Mouse (Mus musculus) ovary, adult 18-20 months (tissue): Measurements from ENCODE around the gene Cnp.
"Not testable (repeated sequence)": the region's sequence is repeated elsewhere in the genome, so short reads cannot be mapped to it uniquely, and the experiment has no call there.

Experiments used
- DNase-seq: peaks from one replicate; pipeline ENCODE4 v3.0.0; 2022; ENCODE audit warnings: low spot score, mixed read lengths

Gene Cnp

GRCm38 (mm10) chr11:100574708-100575483, at the start of gene Cnp:
Gene Cnp, plus strand, starts transcription at chr11:100574904.
- DNase-seq = peak; percentile 59

- DNase-seq = no peak
These were observed 49.6 kb upstream of the Cnp start for GRCm38 (mm10) chr11:100524987-100525630.

GRCm38 (mm10) chr11:100526052-100526816, 48.5 kb upstream of the Cnp start:
- no peak for DNase-seq

- peak; percentile 55 for DNase-seq
These were observed 47.6 kb upstream of the Cnp start for GRCm38 (mm10) chr11:100527066-100527457.

- peak; percentile 100 for DNase-seq
These were observed 47.0 kb upstream of the Cnp start, which contains the start of gene Acly for GRCm38 (mm10) chr11:100527458-100528374. Gene Acly, minus strand, starts transcription at chr11:100528000.

GRCm38 (mm10) chr11:100528375-100529165, 46.1 kb upstream of the Cnp start:
- no peak for DNase-seq

- no peak for DNase-seq
These were observed 40.8 kb upstream of the Cnp start for GRCm38 (mm10) chr11:100533871-100534270.

GRCm38 (mm10) chr11:100534411-100534810, 40.3 kb upstream of the Cnp start:
- DNase-seq = not testable (repeated sequence)

- DNase-seq = not testable (repeated sequence)
These were observed 39.9 kb upstream of the Cnp start for GRCm38 (mm10) chr11:100534821-100535220.

- DNase-seq = no peak
These were observed 38.7 kb upstream of the Cnp start for GRCm38 (mm10) chr11:100535996-100536395.

- no peak for DNase-seq
These were observed 38.2 kb upstream of the Cnp start for GRCm38 (mm10) chr11:100536466-100536865.

GRCm38 (mm10) chr11:100540966-100541365, 33.7 kb upstream of the Cnp start:
- DNase-seq = no peak

GRCm38 (mm10) chr11:100541577-100541976, 33.1 kb upstream of the Cnp start:
- no peak for DNase-seq

GRCm38 (mm10) chr11:100544832-100545745, 29.6 kb upstream of the Cnp start, which contains the start of gene Ttc25:
Gene Ttc25, plus strand, starts transcription at chr11:100545607.
- DNase-seq = peak; percentile 90

- no peak for DNase-seq
These were observed 29.0 kb upstream of the Cnp start for GRCm38 (mm10) chr11:100545746-100546085.

- no peak for DNase-seq
These were observed 27.7 kb upstream of the Cnp start for GRCm38 (mm10) chr11:100546955-100547354.

- DNase-seq = no peak
These were observed 26.6 kb upstream of the Cnp start for GRCm38 (mm10) chr11:100548141-100548540.

- no peak for DNase-seq
These were observed 25.2 kb upstream of the Cnp start for GRCm38 (mm10) chr11:100549466-100549865.

GRCm38 (mm10) chr11:100550101-100550500, 24.6 kb upstream of the Cnp start:
- no peak for DNase-seq

GRCm38 (mm10) chr11:100552842-100553241, 21.9 kb upstream of the Cnp start:
- DNase-seq = no peak
